Mouse (Mus musculus) embryo, embryonic 10.5 days (tissue): ENCODE data around the gene Cfap20.

Experiments used
- DNase-seq: peaks from one replicate; pipeline ENCODE4 v3.0.0-alpha.2; 2015; ENCODE audit warnings: low spot score

Cfap20 gene

DNA sequence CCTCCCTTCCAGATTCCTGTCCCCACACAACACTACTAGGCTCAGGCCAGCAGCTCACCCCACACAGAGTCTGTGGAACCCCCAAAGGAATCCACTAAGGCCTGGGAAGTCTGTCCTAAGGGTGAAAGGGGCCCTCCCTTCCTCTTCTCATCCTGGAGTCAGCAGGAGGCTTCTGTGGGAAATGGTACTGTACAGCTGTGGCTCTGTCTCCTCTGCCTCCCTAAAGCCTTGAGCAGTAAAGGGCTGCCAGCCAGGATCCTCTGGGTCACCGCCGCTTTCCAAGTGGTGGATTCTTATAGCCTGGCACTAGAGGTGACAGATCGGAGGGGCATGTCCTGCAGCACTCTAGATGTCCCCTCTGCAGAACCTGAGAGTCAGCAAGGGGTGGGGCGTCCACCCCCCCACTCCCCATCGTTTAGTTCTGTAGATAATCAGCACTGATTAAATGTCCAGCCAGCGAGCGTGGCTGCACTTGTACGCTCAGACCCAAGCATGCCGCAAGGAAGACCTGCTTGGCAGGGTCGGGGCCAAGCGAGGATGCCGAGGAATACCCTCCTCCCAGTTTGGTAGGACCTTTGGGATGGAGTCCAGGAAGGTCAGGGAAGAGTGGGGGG is 61.2 kb downstream of the Cfap20 start:
- DNase-seq = no peak
